In genomic region chr5:115711636-115712419, GRCm38 (mm10) we compare ENCODE assay signal across 17 mouse cellular contexts. TPM values are rescaled to one million over a fixed set of nuclear protein-coding genes. Genes with fewer than 3 reads are reported as not detected.
DNase-seq lines count a peak whose midpoint lies in the region; ATAC-seq lines count a peak whose summit lies in the region.
"Had no signal": no experiment of that assay in that cellular context is flagged by ENCODE, and none has a peak within 500 bp of the region (broad histone marks: within the 10 kb centered on the region; RNA-seq: fewer than 3 reads in every experiment).

No protein-coding gene starts in this region.

- H3K4me2 ChIP-seq in midbrain, embryonic 13.5 days (replicated peaks), result peak overlapping the region; percentile 15; the same call in 1 of the 2 replicates
- H3K4me2 ChIP-seq: kidney, embryonic 15.5 days; neural tube, embryonic 12.5 days had no signal

- no peak for DNase-seq in midbrain, embryonic 10.5 days (ENCODE audit: low spot score)
- DNase-seq in thymus, postnatal 14 days, result peak; percentile 59
- DNase-seq in kidney, adult 11 months, result no peak
- no peak for DNase-seq in lung, postnatal 25 days (ENCODE audit: low spot score)
- DNase-seq in lung, postnatal 36 days, result no peak
- DNase-seq: adrenal gland, postnatal 14 days; cerebellum, adult 11-12 months; gastrocnemius, adult 2 months; left cerebral cortex, postnatal 4 days had no signal

- H3K4me3 ChIP-seq in midbrain, embryonic 13.5 days (replicated peaks), result no peak overlapping the region
- no peak overlapping the region for H3K4me3 ChIP-seq in midbrain, embryonic 10.5 days
- H3K4me3 ChIP-seq: erythroblast, embryonic 14.5 days; gastrocnemius, adult 2 months; kidney, embryonic 15.5 days; neural tube, embryonic 12.5 days had no signal

- H3K9ac ChIP-seq in midbrain, embryonic 13.5 days (replicated peaks), result no peak overlapping the region
- H3K9ac ChIP-seq: kidney, embryonic 15.5 days; liver, embryonic 14.5 days; neural tube, embryonic 12.5 days had no signal

- H3K27ac ChIP-seq in midbrain, embryonic 13.5 days, result 0 out of 2 replicates have a peak overlapping the region, but pooled peaks have one; percentile 1
- H3K27ac ChIP-seq in midbrain, embryonic 10.5 days (replicated peaks), result no peak overlapping the region
- H3K27ac ChIP-seq: gastrocnemius, adult 2 months; kidney, embryonic 15.5 days; liver, embryonic 14.5 days; macrophage; neural tube, embryonic 12.5 days had no signal

- peak; percentile 60; the same call in 1 of the 2 replicates for ATAC-seq in midbrain, embryonic 13.5 days
- peak; percentile 74 for ATAC-seq in activated CD4-positive, CD25-positive, alpha-beta regulatory T cell, adult 4 months
- peak; percentile 74 for ATAC-seq in inflammation-experienced regulatory T-cells, adult 6 months

- H3K27me3 ChIP-seq in midbrain, embryonic 13.5 days, result no peaks in the 10 kb centered on the region
- no peaks in the 10 kb centered on the region for H3K27me3 ChIP-seq in midbrain, embryonic 10.5 days (ENCODE audit: low read depth, poor library complexity, severe bottlenecking)
- H3K27me3 ChIP-seq: kidney, embryonic 15.5 days; neural tube, embryonic 12.5 days had no signal

- H3K36me3 ChIP-seq in midbrain, embryonic 13.5 days, result no peaks in the 10 kb centered on the region
- H3K36me3 ChIP-seq in midbrain, embryonic 10.5 days, result no peaks in the 10 kb centered on the region
- H3K36me3 ChIP-seq: kidney, embryonic 15.5 days; neural tube, embryonic 12.5 days had no signal

- WGBS in midbrain, embryonic 13.5 days, result 66% methylated on average over 11 of the region's 11 CpGs
- WGBS in midbrain, embryonic 10.5 days, result 84% methylated on average over 11 of the region's 11 CpGs

- H3K9me3 ChIP-seq in midbrain, embryonic 13.5 days, result no peaks in the 10 kb centered on the region
- no peaks in the 10 kb centered on the region for H3K9me3 ChIP-seq in midbrain, embryonic 10.5 days (replicated peaks)
- H3K9me3 ChIP-seq: kidney, embryonic 15.5 days; neural tube, embryonic 12.5 days had no signal

- H3K4me1 ChIP-seq in midbrain, embryonic 13.5 days (replicated peaks), result peaks cover 11% of the 10 kb centered on the region
- H3K4me1 ChIP-seq in midbrain, embryonic 10.5 days, result peaks cover 7% of the 10 kb centered on the region
- H3K4me1 ChIP-seq: kidney, embryonic 15.5 days; neural tube, embryonic 12.5 days had no signal

RNA-seq across cellular contexts. Expression of gene Bicdl1, which starts 19.6 kb away (rescaled TPM):
- polyA plus RNA-seq in midbrain, embryonic 13.5 days (2015; fragmentation: Nextera tagmentation; extraction: Ambion mirVana), result 25.7 and 28.7 TPM in 2 replicates
- 12.1 and 16.2 TPM in 2 replicates for polyA plus RNA-seq in midbrain, embryonic 10.5 days (2016; fragmentation: Nextera tagmentation; extraction: Ambion mirVana)
- 10 to 100 TPM; 11.5 to 13.5 TPM for polyA plus RNA-seq in activated CD4-positive, CD25-positive, alpha-beta regulatory T cell, adult 4 months (2017; shearing (Covaris generic))
- polyA plus RNA-seq in inflammation-experienced regulatory T-cells, adult 6 months (2017; shearing (Covaris generic)), result 10 to 100 TPM in 2 of 3 experiments, 1 to 10 TPM in 1; 6.2 to 24.7 (median 20.6) TPM
